Mouse (Mus musculus): ENCODE measurements around the gene Fam78b. TPM values are rescaled to one million over a fixed set of nuclear protein-coding genes. Genes with fewer than 3 reads are reported as not detected.

Gene Fam78b
- total and polyA plus RNA-seq, 2 experiments from 2014 or later: 11.7 to 24.5 TPM

DNA sequence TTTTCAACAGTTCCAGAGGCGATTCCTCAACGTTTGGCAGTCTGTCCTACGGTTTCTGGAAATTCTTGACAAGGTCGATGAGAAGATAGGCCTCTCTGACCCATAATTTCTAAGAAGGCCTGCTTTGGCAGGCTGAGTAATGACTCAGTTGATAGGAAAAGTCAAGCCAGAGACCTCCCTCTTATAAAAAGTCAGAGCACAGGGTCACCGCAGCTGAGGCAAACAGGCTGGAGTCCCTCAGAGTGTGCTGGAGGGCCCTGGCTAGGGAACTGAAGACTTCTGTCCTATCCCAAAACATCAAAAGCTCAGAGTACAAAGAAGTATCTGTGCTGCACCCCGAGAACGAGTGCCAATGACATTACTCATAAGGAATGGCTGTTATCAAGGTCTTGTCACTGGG lies 4.4 kb upstream of the Fam78b start:
- Histone ChIP-seq H3K4me2 (ENCODE audit: low read depth) (no peak overlapping the region), H3K27me3 (ENCODE audit: insufficient read depth, low read length) (no peaks in the 10 kb centered on the region), H3K36me3 (ENCODE audit: insufficient read depth) (no peaks in the 10 kb centered on the region), H3K27ac (ENCODE audit: low read depth, low read length) (no peak overlapping the region), H3K4me3 (ENCODE audit: low read depth, low read length) (no peak overlapping the region), H3K4me1 (ENCODE audit: insufficient read depth) (no peaks in the 10 kb centered on the region), H3K9ac (no peak overlapping the region), H3K9me3 (ENCODE audit: low read length) (no peaks in the 10 kb centered on the region)
- WGBS: 75% methylated on average over 7 of the region's 7 CpGs
- TF ChIP-seq CTCF (IDR thresholded peaks at IDR 0.05; ENCODE audit: low read depth): no peak
- ATAC-seq (no peak), DNase-seq (no peak)

DNA sequence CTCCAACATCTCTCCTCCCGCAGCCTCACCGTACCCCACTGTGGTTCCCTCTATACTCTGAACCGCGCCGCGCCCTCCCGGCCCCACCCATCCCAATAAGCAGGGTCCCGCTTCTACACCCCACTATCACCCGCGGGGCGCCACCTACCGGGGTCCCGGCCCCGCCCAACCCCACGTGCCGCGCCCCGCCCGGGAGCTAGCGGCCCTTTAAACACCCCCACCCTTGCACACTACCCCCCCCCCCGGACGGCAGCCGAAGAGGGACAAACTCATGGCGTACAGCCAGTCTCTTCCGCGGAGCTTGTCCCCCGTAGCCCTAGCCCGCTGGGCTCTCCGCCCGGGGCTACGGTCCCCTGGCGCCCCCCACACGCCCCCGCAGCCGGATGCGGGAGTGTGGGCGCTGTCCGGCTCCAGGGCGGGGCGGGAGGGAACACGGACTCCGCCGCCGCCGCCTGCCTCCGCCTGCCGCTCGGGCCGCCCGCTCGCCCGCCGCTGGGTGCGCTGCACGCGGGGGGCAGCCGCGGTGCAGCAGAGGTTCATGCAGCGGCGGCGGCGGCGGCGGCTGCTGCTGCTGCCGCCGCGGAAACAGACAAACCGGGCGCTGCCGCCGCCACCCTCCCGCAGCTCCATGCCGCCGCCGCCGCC lies 566 bp upstream of the Fam78b start:
- TF ChIP-seq CTCF (IDR thresholded peaks at IDR 0.05; ENCODE audit: low read depth): peak; percentile 28
- Histone ChIP-seq H3K4me1 (ENCODE audit: insufficient read depth) (no peaks in the 10 kb centered on the region), H3K36me3 (ENCODE audit: insufficient read depth) (no peaks in the 10 kb centered on the region), H3K9me3 (ENCODE audit: low read length) (no peaks in the 10 kb centered on the region), H3K9ac (peak overlapping the region; percentile 84), H3K4me2 (ENCODE audit: low read depth) (peak overlapping the region; percentile 70), H3K27me3 (ENCODE audit: insufficient read depth, low read length) (no peaks in the 10 kb centered on the region), H3K27ac (ENCODE audit: low read depth, low read length) (peak overlapping the region; percentile 94), H3K4me3 (ENCODE audit: low read depth, low read length) (peak overlapping the region; percentile 87)
- DNase-seq: peak; percentile 85
- 1% methylated on average over 49 of the region's 76 CpGs for WGBS
- ATAC-seq: peak; percentile 78

DNA sequence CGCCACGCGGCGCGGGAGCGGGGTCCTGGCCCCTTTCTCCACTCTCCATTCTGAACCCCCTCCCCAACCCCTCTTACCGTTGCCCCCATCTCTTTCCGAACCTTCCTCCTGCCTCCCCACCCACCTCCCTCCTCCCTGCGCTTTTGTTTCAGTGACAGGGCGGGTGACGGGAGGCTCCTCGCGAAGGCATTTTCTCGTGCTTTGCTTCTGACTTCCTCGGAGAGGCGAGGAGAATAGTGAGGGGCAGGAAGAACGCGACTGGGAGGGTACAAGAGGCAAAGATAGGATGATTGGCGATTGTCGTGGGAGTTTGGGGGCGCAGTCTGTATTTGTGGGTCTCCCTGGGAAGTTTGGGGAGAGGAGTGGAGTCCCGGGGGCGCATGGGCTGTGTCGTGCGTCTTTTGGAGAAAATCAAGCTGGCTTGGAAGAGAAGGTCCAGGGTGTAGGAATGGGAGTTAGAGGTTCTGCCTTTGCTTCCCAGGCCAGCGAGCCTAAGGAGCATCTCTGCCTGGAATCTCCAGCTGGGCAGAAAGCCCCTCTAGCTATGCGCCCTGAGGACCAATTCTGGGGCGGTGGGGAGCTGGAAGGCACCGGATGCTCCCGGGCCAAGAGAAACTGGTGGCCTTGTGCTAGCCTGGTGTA lies 748 bp downstream of the Fam78b start:
- Histone ChIP-seq H3K27ac (ENCODE audit: low read depth, low read length) (peak overlapping the region; percentile 94), H3K9me3 (ENCODE audit: low read length) (no peaks in the 10 kb centered on the region), H3K4me1 (ENCODE audit: insufficient read depth) (no peaks in the 10 kb centered on the region), H3K9ac (peak overlapping the region; percentile 84), H3K4me2 (ENCODE audit: low read depth) (peak overlapping the region; percentile 70), H3K4me3 (ENCODE audit: low read depth, low read length) (peak overlapping the region; percentile 87), H3K36me3 (ENCODE audit: insufficient read depth) (no peaks in the 10 kb centered on the region), H3K27me3 (ENCODE audit: insufficient read depth, low read length) (no peaks in the 10 kb centered on the region)
- 3% methylated on average over 30 of the region's 30 CpGs for WGBS
- no peak for TF ChIP-seq CTCF (IDR thresholded peaks at IDR 0.05; ENCODE audit: low read depth)
- ATAC-seq (peak; percentile 23), DNase-seq (peak; percentile 60)

DNA sequence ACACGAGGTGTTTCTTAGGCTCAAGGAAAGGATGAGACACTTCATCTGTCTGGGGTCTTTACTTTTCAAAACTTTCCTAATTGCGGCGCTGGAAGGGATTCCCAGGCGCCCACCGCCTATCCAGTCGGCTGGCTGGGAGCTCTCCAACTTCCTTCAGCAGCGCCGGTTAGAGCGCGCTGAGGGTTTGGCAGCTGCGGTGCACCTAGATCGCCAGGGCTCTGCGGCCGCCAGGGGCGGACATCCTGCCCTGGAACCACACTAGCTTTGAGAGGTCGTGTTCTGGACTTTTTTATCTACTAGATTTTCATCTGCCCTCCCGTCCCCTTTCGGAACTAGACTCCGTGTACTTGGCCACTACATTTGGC lies 1.3 kb downstream of the Fam78b start:
- H3K36me3 ChIP-seq (ENCODE audit: insufficient read depth): no peaks in the 10 kb centered on the region
- no peak for ATAC-seq
- H3K9me3 ChIP-seq (ENCODE audit: low read length): no peaks in the 10 kb centered on the region
- H3K4me2 ChIP-seq (ENCODE audit: low read depth): peak overlapping the region; percentile 70
- 2% methylated on average over 19 of the region's 19 CpGs for WGBS
- H3K9ac ChIP-seq: peak overlapping the region; percentile 84
- H3K27me3 ChIP-seq (ENCODE audit: insufficient read depth, low read length): no peaks in the 10 kb centered on the region
- peak overlapping the region; percentile 87 for H3K4me3 ChIP-seq (ENCODE audit: low read depth, low read length)
- peak overlapping the region; percentile 35; the same call in 1 of the 2 replicates for H3K27ac ChIP-seq (ENCODE audit: low read depth, low read length)
- H3K4me1 ChIP-seq (ENCODE audit: insufficient read depth): no peaks in the 10 kb centered on the region
- peak; percentile 49 for TF ChIP-seq CTCF (IDR thresholded peaks at IDR 0.05; ENCODE audit: low read depth)
- DNase-seq: peak; percentile 64

DNA sequence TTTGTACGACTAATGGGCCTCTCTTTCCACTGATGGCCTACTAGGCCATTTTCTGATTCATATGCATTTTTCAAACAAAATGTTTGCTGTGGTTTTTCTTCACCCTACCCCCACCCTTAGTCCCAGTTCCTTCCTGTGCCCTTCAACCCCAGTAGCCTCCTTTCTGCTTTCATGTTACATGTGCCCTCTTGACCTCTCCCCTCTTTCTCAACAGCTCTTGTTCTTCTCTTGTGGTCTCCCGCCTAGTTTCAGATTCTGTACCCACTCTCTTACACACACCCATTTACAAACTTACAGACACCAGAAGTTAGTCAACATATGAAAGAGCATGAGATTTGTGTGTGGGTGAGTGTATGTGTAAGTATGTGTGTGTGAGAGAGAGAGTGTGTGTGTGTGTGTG lies 3.4 kb downstream of the Fam78b start:
- DNase-seq: no peak
- Histone ChIP-seq H3K27me3 (ENCODE audit: insufficient read depth, low read length) (no peaks in the 10 kb centered on the region), H3K9ac (no peak overlapping the region), H3K9me3 (ENCODE audit: low read length) (no peaks in the 10 kb centered on the region), H3K36me3 (ENCODE audit: insufficient read depth) (no peaks in the 10 kb centered on the region), H3K4me1 (ENCODE audit: insufficient read depth) (no peaks in the 10 kb centered on the region), H3K27ac (ENCODE audit: low read depth, low read length) (no peak overlapping the region), H3K4me2 (ENCODE audit: low read depth) (no peak overlapping the region), H3K4me3 (ENCODE audit: low read depth, low read length) (no peak overlapping the region)
- ATAC-seq: no peak
- TF ChIP-seq CTCF (IDR thresholded peaks at IDR 0.05; ENCODE audit: low read depth): no peak
- WGBS: 81% methylated on average over 2 of the region's 2 CpGs

DNA sequence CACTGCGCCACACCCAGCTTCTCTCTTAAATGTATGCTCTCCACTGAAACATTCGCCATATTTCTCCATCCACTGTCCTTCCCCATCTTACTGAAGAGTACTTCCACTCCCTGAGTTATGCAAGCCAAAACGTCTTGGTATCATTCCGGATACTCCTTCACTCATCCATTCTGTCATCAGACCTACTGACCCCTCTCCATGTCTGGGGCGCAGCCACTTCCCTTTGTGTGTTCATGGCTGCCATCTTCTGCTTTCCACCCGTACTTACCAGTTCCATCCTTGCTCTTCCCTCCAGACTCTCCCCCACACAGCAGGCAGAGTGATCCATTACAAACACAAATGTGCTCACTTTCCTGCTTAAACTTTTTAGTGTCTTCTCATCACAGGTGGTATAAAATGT lies 6.1 kb downstream of the Fam78b start:
- Histone ChIP-seq H3K27ac (ENCODE audit: low read depth, low read length) (no peak overlapping the region), H3K36me3 (ENCODE audit: insufficient read depth) (no peaks in the 10 kb centered on the region), H3K4me3 (ENCODE audit: low read depth, low read length) (no peak overlapping the region), H3K9ac (no peak overlapping the region), H3K9me3 (ENCODE audit: low read length) (no peaks in the 10 kb centered on the region), H3K4me2 (ENCODE audit: low read depth) (no peak overlapping the region), H3K4me1 (ENCODE audit: insufficient read depth) (no peaks in the 10 kb centered on the region), H3K27me3 (ENCODE audit: insufficient read depth, low read length) (no peaks in the 10 kb centered on the region)
- ATAC-seq (no peak), DNase-seq (no peak)
- TF ChIP-seq CTCF (IDR thresholded peaks at IDR 0.05; ENCODE audit: low read depth): no peak
- WGBS: 90% methylated on average over 6 of the region's 6 CpGs

DNA sequence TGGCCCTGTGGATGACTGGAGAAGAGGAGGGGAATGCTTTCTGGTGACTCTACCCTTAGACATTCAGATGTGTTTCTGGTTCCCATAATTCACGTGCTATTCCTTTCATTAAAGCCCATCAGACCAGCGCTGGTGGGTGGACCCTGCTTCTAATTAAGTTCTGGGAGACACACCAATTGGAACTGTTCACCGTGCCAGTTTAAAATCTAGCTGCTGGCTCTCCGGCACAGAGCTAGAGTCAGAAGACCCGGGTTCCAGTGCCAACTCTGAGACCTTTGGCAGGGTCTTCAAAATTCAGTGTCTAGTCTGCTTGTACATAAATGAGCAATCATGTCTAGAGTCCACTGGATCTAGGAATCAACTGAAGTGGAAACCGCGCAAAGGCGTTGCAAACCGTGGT lies 9.0 kb downstream of the Fam78b start:
- no peaks in the 10 kb centered on the region for H3K27me3 ChIP-seq (ENCODE audit: insufficient read depth, low read length)
- no peak overlapping the region for H3K9ac ChIP-seq
- H3K4me2 ChIP-seq (ENCODE audit: low read depth): no peak overlapping the region
- no peak for TF ChIP-seq CTCF (IDR thresholded peaks at IDR 0.05; ENCODE audit: low read depth)
- H3K4me3 ChIP-seq (ENCODE audit: low read depth, low read length): no peak overlapping the region
- H3K27ac ChIP-seq (ENCODE audit: low read depth, low read length): no peak overlapping the region
- H3K36me3 ChIP-seq (ENCODE audit: insufficient read depth): no peaks in the 10 kb centered on the region
- WGBS: 75% methylated on average over 9 of the region's 9 CpGs
- no peaks in the 10 kb centered on the region; the same call in 1 of the 2 replicates for H3K4me1 ChIP-seq (ENCODE audit: insufficient read depth)
- no peak for DNase-seq
- H3K9me3 ChIP-seq (ENCODE audit: low read length): no peaks in the 10 kb centered on the region
- no peak for ATAC-seq
